Mouse (Mus musculus) liver, embryonic 15.5 days (tissue): Measurements from ENCODE around the gene Apoa1. TPM values are rescaled to one million over a fixed set of nuclear protein-coding genes. Genes with fewer than 3 reads are reported as not detected.
A peak's percentile ranks its signal among the peaks of the same experiment; 100 is the strongest.

ENCODE experiments used
- ATAC-seq: fragments of 200-750 bp; cut with Nextera tagmentation; 2 replicates; pipeline ENCODE4 v1.8.0; 2017; ENCODE audit warnings: moderate number of reproducible peaks, mild to moderate bottlenecking, moderate library complexity; ENCODE audit not compliant: insufficient read depth
- H3K27ac ChIP-seq: fragments of 300-500 bp; sonication (generic); replicated peaks from 2 replicates; pipeline ENCODE4 v1.5.1; 2015; ENCODE audit warnings: mild to moderate bottlenecking, inconsistent platforms
- H3K27me3 ChIP-seq: fragments of 300-500 bp; sonication (generic); 2 replicates; pipeline ENCODE4 v1.6.1; 2015; ENCODE audit warnings: mild to moderate bottlenecking, inconsistent platforms
- H3K36me3 ChIP-seq: fragments of 300-500 bp; sonication (generic); replicated peaks from 2 replicates; pipeline ENCODE4 v1.6.1; 2015; ENCODE audit warnings: moderate library complexity, mild to moderate bottlenecking, inconsistent platforms
- H3K4me1 ChIP-seq: fragments of 300-500 bp; sonication (generic); replicated peaks from 2 replicates; pipeline ENCODE4 v1.6.1; 2015; ENCODE audit warnings: inconsistent platforms
- H3K4me2 ChIP-seq: fragments of 300-500 bp; sonication (generic); 2 replicates; pipeline ENCODE4 v1.6.1; 2015; ENCODE audit warnings: moderate library complexity, mild to moderate bottlenecking, inconsistent platforms
- H3K4me3 ChIP-seq: fragments of 300-500 bp; sonication (generic); replicated peaks from 2 replicates; pipeline ENCODE4 v1.5.1; 2015; ENCODE audit warnings: mild to moderate bottlenecking, inconsistent platforms
- H3K9ac ChIP-seq: fragments of 300-500 bp; sonication (generic); 2 replicates; pipeline ENCODE4 v1.6.1; 2015; ENCODE audit warnings: moderate library complexity, mild to moderate bottlenecking, inconsistent platforms
- H3K9me3 ChIP-seq: fragments of 300-500 bp; sonication (generic); replicated peaks from 2 replicates; pipeline ENCODE4 v1.6.1; 2016; ENCODE audit warnings: inconsistent platforms
- WGBS: fragments of 180-500 bp; shearing (Covaris S2); methylation state at CpG from one replicate; pipeline ENCODE4 v1.1.7; 2015; ENCODE audit warnings: mixed read lengths; ENCODE audit not compliant: insufficient replicate concordance; 5-methylcytosine and 5-hydroxymethylcytosine counted together
- polyA plus RNA-seq: library from polyadenylated mRNA; unstranded; fragments of >200 nt; fragmentation: Nextera tagmentation; extraction: Ambion mirVana; gene quantifications from 2 replicates; pipeline ENCODE4 v1.2.1, GENCODE M21; 2015

The Apoa1 gene
- polyA plus RNA-seq, 1 experiment from 2014 or later = 5,098 TPM

DNA sequence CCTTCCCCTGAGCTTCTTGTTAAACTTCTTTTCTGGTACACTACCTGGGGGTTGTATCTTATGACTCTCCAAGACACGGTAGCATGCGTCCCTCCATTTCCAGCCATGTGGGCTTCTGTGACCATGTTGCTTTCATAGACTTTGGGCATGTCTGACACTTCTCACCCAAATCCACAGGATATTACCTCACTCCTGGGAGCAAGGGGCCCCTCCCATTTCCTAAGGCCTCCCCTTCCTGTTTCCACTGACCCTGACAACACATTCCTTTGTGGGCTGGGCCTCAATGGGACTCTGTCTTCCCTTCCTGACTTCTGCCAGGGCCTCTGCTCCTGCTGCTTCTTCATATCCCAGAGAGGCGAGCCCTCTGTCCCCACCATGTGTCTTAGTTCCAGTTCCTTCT is 29.2 kb downstream of the Apoa1 start:
- H3K27me3 ChIP-seq = no peaks in the 10 kb centered on the region
- ATAC-seq = peak; percentile 40; the same call in 1 of the 2 replicates
- no peaks in the 10 kb centered on the region for H3K9me3 ChIP-seq
- no peak overlapping the region for H3K9ac ChIP-seq
- H3K36me3 ChIP-seq = no peaks in the 10 kb centered on the region
- 0 out of 2 replicates have a peak, but pooled peaks cover 8% of the 10 kb centered on the region for H3K4me1 ChIP-seq
- H3K4me2 ChIP-seq = no peak overlapping the region
- 64% methylated on average over 3 of the region's 3 CpGs for WGBS
- 0 out of 2 replicates have a peak overlapping the region, but pooled peaks have one; percentile 6 for H3K27ac ChIP-seq
- H3K4me3 ChIP-seq = no peak overlapping the region

DNA sequence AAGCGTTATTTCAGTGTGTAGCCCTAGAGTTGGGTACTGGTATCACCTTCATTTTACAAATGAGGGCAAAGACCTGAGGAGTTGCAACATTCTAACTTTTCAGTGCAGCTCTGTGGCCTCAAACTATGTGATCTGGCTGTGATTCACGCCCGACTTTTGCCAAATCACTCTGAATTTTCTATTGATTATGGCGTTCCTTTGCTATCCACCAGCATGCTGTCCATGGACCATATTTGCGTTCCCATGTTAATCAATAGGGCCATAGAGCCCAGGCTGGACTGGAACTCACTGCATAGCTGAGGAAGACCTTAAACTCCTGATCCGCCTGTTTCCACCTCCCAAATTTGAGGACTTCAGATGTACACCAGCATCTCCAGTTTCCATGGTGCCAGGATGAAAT is 30.7 kb downstream of the Apoa1 start:
- Histone ChIP-seq H3K27ac (no peak overlapping the region), H3K9ac (no peak overlapping the region), H3K36me3 (no peaks in the 10 kb centered on the region), H3K4me1 (0 out of 2 replicates have a peak, but pooled peaks cover 8% of the 10 kb centered on the region), H3K4me3 (no peak overlapping the region), H3K27me3 (no peaks in the 10 kb centered on the region), H3K9me3 (no peaks in the 10 kb centered on the region), H3K4me2 (no peak overlapping the region)
- WGBS = 68% methylated on average over 6 of the region's 6 CpGs
- ATAC-seq = no peak

DNA sequence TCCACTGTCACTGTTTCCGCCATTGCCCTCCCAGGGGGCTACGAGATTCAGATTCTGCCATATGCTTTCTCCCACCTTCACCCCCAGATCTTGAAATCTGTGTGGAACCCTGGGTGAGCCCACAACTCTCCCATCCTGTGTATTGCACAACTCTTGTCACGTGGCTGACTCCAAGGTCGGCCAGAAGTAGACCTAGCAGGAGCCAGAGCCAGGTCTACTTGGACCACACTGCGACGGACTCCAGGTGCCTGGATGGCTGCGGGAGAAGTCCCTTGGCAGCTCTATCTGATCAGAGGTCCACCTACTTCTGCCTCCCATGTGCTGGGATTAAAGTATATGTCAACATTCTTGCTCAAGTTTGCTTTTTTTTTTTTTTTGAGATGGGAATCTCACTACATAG is 32.8 kb downstream of the Apoa1 start:
- no peak overlapping the region for H3K27ac ChIP-seq
- H3K4me3 ChIP-seq = no peak overlapping the region
- H3K36me3 ChIP-seq = no peaks in the 10 kb centered on the region
- no peaks in the 10 kb centered on the region for H3K9me3 ChIP-seq
- H3K4me2 ChIP-seq = no peak overlapping the region
- 53% methylated on average over 7 of the region's 7 CpGs for WGBS
- ATAC-seq = no peak
- H3K4me1 ChIP-seq = 0 out of 2 replicates have a peak, but pooled peaks cover 8% of the 10 kb centered on the region
- H3K9ac ChIP-seq = no peak overlapping the region
- no peaks in the 10 kb centered on the region for H3K27me3 ChIP-seq

DNA sequence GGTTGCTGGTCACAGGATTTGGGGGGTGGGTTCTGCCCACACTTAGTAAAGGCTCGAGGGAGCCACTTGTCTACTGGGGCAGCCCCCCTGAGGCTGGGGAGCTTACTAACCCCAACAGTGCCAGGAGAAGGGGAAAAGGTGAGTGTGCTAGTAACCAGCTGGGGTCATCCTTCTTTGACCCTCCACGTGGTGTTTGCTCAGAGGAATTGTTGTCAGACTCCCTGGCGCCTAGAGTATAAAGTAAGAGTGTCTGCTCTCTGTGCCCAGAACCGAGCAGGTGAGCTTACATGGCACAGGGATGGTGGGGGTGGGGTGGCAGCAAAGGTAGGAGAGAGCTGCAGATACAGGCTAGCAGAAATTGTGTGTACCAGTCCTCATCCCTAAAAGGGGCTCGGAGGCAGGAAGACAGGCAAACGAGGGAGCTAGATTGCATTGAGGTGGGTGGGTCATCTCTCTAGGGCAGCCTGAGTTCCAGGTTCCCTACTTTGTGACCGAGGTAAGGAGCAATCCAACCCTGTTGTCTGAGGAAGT is 40.0 kb downstream of the Apoa1 start, which contains the start of gene Apoa5:
Apoa5 (plus strand) TSS at position 291 of the 531 bp plus-strand sequence.
- 41% methylated on average over 7 of the region's 7 CpGs for WGBS
- no peaks in the 10 kb centered on the region for H3K9me3 ChIP-seq
- H3K27me3 ChIP-seq = peaks cover 14% of the 10 kb centered on the region; the same call in 1 of the 2 replicates
- H3K4me1 ChIP-seq = peaks cover 11% of the 10 kb centered on the region
- no peaks in the 10 kb centered on the region for H3K36me3 ChIP-seq
- H3K27ac ChIP-seq = no peak within 1 kb of the TSS
- H3K4me3 ChIP-seq = no peak within 1 kb of the TSS
- no peak within 1 kb of the TSS for H3K9ac ChIP-seq
- no peak within 1 kb of the TSS for H3K4me2 ChIP-seq
- no peak for ATAC-seq

DNA sequence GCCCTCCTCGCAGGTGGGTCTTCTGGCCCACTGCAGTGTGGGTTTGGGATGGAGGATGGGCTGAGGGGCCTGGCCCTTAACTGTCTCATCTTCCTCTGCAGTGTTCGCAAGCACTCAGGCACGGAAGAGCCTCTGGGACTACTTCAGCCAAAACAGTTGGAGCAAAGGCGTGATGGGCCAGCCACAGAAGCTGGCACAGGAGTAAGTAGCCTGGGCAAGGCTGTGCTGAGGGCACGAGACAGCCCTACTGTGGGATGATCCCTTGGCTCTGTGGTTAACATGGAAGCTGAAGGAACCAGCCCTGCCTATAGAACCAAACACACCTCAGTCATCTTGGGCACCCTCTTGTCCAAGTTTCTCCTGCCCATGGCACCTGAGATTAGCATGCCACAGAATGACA is 40.7 kb downstream of the Apoa1 start:
- Histone ChIP-seq H3K9me3 (no peaks in the 10 kb centered on the region), H3K9ac (no peak overlapping the region), H3K4me2 (no peak overlapping the region), H3K27ac (no peak overlapping the region), H3K36me3 (no peaks in the 10 kb centered on the region), H3K4me1 (peaks cover 18% of the 10 kb centered on the region), H3K27me3 (peaks cover 14% of the 10 kb centered on the region; the same call in 1 of the 2 replicates), H3K4me3 (no peak overlapping the region)
- 67% methylated on average over 5 of the region's 5 CpGs for WGBS
- no peak for ATAC-seq

DNA sequence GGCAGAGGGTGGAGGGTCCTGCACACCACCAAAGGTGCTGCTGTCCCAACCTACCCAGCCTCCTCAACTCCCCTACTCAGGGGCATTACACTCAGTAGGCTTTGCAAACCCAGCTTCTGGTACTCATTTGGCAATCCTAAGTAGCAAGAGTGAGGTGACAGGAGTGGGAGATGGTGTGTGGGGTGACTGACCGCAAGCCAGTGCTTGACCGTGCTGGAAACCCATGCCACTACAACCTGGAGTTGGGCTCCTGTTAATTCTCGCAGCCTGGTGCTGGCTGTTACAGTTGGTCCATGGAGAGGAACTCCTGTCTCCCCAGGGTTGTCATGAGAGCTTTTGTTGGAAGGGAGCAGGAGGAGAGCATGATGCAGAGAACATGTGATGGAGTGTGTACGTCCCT is 42.4 kb downstream of the Apoa1 start:
- H3K36me3 ChIP-seq = peaks cover 15% of the 10 kb centered on the region
- H3K4me3 ChIP-seq = no peak overlapping the region
- no peak overlapping the region for H3K9ac ChIP-seq
- no peak overlapping the region for H3K4me2 ChIP-seq
- 81% methylated on average over 4 of the region's 4 CpGs for WGBS
- H3K4me1 ChIP-seq = peaks cover 24% of the 10 kb centered on the region
- H3K9me3 ChIP-seq = no peaks in the 10 kb centered on the region
- no peak for ATAC-seq
- H3K27me3 ChIP-seq = peaks cover 14% of the 10 kb centered on the region; the same call in 1 of the 2 replicates
- H3K27ac ChIP-seq = no peak overlapping the region

DNA sequence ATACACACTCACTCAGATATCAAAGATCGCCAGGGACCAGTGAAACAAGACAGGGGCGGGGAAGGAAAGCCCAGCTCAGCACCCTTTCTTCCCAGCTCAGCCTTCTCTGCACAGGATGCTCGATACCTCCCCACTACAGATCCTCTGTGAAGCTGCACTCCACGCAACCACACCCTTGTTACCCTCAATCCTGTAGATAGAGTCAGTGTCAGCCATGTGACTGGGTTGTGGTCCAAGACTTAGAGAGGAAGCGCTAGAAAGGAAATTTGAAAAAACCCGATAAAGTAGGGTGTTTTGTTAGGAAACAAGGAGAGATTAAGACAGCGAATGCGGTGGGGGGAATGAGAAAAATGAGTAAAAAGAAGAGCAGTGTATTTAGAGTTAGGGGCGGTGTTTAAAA is 43.7 kb downstream of the Apoa1 start:
- no peak overlapping the region for H3K9ac ChIP-seq
- H3K27ac ChIP-seq = no peak overlapping the region
- ATAC-seq = no peak
- H3K27me3 ChIP-seq = peaks cover 14% of the 10 kb centered on the region; the same call in 1 of the 2 replicates
- peaks cover 24% of the 10 kb centered on the region for H3K4me1 ChIP-seq
- H3K4me2 ChIP-seq = peak overlapping the region; percentile 85
- no peaks in the 10 kb centered on the region for H3K9me3 ChIP-seq
- 15% methylated on average over 9 of the region's 9 CpGs for WGBS
- H3K36me3 ChIP-seq = peaks cover 28% of the 10 kb centered on the region
- peak overlapping the region; percentile 90 for H3K4me3 ChIP-seq

DNA sequence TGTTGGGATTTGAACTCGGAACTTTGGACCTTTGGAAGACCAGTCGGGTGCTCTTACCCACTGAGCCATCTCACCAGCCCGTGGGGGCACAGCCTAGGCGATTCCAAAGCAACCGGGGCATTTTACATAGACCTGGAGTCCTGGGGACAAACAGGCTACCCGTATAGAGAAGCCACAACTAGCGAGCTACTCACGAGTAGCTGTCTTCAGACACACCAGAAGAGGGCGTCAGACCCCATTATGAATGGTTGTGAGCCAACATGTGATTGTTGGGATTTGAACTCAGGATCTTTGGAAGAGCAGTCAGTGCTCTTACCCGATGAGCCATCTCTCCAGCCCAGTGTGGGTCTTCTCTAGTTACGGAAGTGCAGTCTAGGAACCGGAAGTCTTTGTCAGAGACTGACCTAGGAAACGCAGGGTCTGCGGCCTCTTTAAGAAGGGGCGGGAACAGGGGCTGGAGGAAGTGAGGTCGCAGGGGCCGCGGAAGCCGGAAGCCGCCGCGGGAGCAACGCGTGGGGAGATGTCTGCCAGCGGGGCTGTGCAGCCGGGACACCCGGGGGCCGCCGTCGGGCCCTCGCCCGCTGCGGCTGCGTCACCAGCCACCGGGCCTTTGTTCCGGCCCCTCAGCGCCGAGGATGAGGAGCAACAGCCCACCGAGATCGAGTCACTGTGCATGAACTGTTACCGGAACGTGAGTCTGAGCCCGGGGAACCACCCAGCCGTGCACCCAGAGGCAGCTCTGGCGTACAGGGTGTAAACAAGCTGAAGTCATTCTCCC is 44.5 kb downstream of the Apoa1 start, which contains the start of gene Zpr1:
Zpr1 (plus strand) TSS at position 388 of the 778 bp plus-strand sequence.
- WGBS = 2% methylated on average over 45 of the region's 45 CpGs
- no peaks in the 10 kb centered on the region for H3K9me3 ChIP-seq
- peaks cover 24% of the 10 kb centered on the region for H3K4me1 ChIP-seq
- H3K27ac ChIP-seq = peak within 1 kb of the TSS; percentile 72
- ATAC-seq = peak; percentile 89
- peak within 1 kb of the TSS; percentile 68 for H3K9ac ChIP-seq
- peak within 1 kb of the TSS; percentile 90 for H3K4me3 ChIP-seq
- H3K4me2 ChIP-seq = peak within 1 kb of the TSS; percentile 85
- peaks cover 36% of the 10 kb centered on the region for H3K36me3 ChIP-seq
- H3K27me3 ChIP-seq = peaks cover 14% of the 10 kb centered on the region; the same call in 1 of the 2 replicates

DNA sequence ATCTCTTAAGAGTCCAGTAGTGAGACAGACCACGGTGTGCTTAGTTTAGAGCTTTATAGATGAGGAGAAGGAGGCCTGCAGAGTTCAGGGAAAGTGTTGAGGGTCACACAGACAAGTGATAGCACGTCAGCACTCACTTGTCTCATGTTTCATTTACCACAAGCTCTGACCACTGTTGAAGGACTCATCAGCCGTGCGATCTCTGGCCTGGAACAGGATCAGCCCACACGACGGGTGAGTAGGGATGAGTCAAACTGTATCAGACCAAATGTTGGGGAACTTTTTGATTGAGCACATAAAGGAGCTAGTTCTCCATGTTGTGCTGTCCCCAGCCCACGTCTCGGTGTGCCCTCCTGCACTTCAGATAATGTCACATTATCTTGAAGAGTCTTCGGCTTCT is 46.1 kb downstream of the Apoa1 start:
- Histone ChIP-seq H3K4me1 (peaks cover 24% of the 10 kb centered on the region), H3K4me3 (peak overlapping the region; percentile 90; the same call in 1 of the 2 replicates), H3K9me3 (no peaks in the 10 kb centered on the region), H3K27ac (no peak overlapping the region), H3K9ac (no peak overlapping the region), H3K27me3 (peaks cover 8% of the 10 kb centered on the region; the same call in 1 of the 2 replicates), H3K4me2 (peak overlapping the region; percentile 85; the same call in 1 of the 2 replicates), H3K36me3 (peaks cover 47% of the 10 kb centered on the region)
- no peak for ATAC-seq
- WGBS = 65% methylated on average over 9 of the region's 9 CpGs
